Mouse (Mus musculus) layer of hippocampus, postnatal 25 days (tissue): ENCODE data around the gene Alkbh7. TPM values are rescaled to one million over a fixed set of nuclear protein-coding genes. Genes with fewer than 3 reads are reported as not detected.

Source experiments
- DNase-seq, 2 experiments: peaks; one replicate each; pipeline ENCODE4 v3.0.0; 2022; ENCODE audit warnings: mixed read lengths in 2 of 2, low spot score in 1 of 2; ENCODE audit errors: extremely low spot score in 1 of 2
- total RNA-seq, 2 experiments: library from RNA; stranded (reverse); gene quantifications; 2 replicates each; pipeline ENCODE4 v1.2.3; 2021

Alkbh7 gene
- 10 to 100 TPM; 22.8 to 24.1 TPM for total RNA-seq

DNA sequence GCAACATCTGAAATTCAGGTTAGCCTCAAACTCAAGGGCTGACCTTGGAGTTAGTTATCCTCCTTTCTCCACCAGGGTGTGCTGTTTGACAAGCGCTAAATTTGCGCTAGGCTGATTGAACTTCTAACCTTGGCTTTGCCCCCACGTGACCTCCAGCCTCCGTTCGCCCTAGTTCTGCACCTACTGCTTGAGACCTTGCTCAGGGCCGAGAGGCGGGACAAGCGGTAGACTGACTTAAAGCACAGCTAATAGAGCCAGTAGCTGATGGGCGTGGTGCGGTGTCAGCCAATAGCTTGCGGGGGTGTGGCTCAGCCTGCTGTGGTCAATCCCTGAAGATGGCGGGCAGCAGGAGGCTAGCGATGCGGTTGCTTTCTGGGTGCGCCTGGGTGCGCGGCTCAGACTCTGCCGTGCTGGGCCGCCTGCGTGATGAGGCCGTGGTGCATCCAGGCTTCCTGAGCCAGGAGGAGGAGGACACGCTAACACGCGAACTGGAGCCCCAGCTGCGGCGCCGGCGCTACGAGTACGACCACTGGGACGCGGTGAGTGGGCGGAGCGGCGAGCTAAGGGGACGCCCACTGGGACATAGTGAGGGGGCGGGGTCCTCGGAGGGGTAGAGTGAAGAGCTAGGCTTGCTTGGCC is at the start of gene Alkbh7:
Gene Alkbh7 (plus strand): TSS at position 311 of the 639 bp plus-strand sequence.
- DNase-seq, result peak; percentile 74 to 82

- peak in 1 of 2 experiments; percentile 60 for DNase-seq
Measured at GRCm38 (mm10) chr17:56950915-56951314, 46.2 kb upstream of the Alkbh7 start.

DNA sequence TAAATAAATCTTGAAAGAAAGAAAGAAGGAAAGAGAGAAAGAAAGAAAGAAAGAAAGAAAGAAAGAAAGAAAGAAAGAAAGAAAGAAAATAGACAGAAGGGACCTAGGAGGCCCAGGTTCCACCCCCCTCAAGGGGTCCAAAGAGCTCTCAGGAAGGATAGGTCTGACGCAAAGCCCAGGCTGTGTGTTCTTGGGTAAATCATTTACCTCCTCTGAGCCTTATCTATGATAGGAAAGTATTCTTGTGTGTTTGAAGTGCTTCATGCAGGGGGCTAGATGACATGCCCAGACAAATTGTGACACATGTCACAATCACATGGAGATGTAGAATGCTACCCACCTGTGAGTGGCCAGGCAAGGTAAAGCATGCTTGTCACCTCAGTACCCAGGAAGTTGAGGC is 44.5 kb upstream of the Alkbh7 start:
- no peak for DNase-seq

GRCm38 (mm10) chr17:56954871-56955270 is 42.3 kb upstream of the Alkbh7 start:
- DNase-seq, result no peak

DNA sequence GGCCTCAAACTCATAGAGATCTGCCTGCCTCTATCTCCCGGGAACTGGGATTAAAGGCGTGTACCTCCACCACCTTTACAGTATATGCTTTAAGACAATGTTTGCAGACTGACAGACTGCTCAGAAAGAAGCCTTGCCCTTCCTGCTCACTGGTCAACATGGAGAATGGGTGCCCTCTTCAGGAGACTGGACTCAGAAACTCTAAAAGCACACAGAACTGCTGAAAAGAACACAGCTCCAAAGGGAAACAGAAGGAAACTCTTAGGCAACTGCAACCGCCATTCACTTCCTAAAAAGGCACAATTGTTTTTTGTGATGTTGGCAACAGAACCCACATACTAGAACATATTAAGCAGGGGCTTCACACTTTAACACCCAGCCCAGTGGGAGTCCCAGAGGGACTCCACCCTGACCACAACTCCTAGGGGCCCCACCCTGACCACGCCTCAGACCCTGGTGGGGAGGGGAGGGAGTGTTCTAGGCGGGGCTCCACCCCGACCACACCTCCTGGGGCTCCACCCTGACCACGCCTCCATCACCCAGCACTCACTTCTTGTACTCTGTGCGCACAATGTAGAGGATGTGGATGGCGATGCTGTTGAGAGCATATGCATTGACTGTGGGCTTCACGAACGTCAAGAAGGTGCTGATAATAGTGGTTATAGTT is 39.2 kb upstream of the Alkbh7 start:
- no peak for DNase-seq

DNA sequence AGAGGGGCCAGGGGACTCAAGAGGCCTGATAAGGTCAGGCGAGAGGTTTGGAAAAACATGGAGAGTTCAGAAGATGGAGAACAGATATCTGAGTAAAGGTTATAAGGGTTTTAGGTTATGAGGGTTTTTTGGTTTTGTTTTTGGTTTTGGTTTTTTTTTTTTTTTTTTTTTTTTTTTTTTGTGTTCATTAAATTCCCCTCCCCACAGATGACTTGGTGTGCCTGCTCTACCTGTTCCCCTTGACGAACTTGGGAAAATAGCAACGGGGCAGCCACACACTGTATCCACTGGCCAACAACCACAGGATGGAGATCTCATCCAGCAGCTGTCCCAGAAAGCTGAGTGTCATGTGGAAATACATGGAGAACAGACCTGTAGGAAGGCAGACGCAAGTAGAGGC is 38.5 kb upstream of the Alkbh7 start:
- no peak for DNase-seq

DNA sequence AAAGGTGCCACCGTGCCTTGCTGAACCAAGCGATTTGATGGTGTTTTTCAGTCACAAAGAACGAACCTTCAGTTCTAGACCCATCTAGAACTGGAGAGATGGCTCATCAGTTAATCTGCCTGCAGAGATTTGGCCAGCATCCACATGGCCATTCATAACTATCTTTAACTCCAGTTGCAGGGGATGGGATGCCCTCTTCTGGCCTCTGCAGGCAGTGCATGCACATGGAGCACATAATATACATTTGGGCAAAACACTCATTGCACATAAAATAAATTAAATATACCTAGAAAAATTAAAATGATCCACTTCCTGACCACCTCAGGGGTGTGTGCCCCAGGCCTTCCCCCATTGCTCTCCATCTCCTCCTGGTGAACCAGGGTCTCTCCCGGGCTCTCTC is 35.3 kb upstream of the Alkbh7 start:
- no peak for DNase-seq

GRCm38 (mm10) chr17:56962642-56963405 is 34.3 kb upstream of the Alkbh7 start:
- no peak for DNase-seq

DNA sequence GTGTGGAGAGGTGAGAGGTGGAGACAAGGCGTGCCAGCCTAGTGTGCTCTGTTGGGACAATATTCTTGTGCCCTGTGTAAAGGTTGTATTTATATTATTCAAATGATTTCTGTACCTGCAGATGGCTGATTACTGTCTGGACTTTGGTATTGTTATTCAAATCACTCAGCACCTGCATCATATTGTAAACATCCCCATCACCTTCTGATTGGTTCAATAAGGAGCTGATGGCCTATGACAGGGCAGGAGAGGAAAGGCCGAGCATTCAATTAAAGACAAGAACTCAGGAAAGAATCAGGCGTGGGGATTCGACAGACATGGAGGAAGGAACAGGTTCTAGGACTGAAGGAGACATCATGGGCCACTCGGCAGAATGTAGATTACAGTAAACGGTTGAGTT is 33.5 kb upstream of the Alkbh7 start:
- no peak for DNase-seq

GRCm38 (mm10) chr17:56969321-56969720 is 27.8 kb upstream of the Alkbh7 start:
- no peak for DNase-seq

DNA sequence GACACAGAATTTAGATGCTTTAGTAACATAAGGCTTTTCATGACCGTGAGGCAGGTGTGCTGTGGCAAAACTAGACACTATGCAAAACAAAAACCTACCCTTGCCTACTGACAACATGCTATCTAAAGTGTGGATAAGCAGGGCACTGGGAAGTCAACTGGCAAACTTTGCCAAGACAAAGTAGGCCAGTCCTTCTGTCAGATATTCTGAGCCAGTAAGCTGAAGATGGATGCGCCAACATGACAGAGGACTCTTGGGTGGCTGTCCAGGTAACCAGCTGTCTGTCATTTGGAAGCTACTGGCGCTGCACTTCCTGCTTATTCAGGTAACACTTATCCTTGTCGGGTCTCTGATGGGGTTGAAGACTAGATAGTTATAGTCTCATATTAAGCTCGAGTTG is 27.1 kb upstream of the Alkbh7 start:
- no peak for DNase-seq

GRCm38 (mm10) chr17:56973956-56974707 is 23.0 kb upstream of the Alkbh7 start:
- no peak for DNase-seq

DNA sequence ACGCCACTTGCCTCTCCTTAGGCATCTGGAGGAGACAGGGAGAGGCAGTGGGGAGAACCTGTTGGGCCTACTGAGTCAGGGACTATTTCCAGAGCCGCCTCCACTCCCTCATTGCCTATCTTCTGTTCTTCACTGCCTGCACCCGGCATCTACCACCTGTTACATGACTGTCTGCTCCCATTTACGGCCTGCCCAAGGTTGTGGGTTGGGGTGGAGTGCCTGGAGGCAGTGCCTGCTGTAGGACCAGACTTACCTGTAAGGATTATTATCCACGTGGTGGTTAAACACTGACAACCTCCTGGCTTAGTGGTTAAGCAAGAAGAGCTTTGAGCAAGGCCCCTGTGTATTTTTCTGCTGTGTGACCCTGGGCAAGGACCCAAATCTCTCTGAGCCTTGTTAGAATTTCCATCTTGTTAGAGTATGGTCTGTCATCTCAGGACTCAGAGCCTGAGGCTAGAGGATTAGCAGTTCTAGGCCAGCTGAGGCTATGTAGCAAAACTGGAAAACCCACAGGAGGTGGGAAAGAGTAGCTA is 22.4 kb upstream of the Alkbh7 start:
- no peak for DNase-seq

DNA sequence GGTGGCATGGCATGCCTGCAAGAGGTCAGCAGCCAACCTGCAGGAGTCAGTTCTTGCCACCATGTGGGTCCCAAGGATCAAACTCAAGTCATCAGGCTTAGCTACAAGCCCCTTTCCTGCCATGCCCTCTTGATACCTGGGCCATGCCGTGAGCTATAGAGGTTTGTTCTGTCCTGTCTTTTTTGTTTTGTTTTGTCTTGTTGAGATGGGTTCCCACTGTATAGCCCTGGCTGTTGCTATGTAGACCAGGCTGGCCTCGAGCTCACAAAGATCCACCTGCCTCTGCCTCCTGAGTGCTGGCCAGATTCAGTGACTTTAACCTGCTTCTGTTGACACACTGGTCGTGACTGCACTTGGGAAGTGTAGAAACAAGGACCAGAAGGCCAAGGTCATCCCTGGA is 21.7 kb upstream of the Alkbh7 start:
- DNase-seq, result no peak

GRCm38 (mm10) chr17:56976531-56977390 is 20.4 kb upstream of the Alkbh7 start:
- no peak for DNase-seq

- DNase-seq, result no peak
Measured at GRCm38 (mm10) chr17:56979524-56979923, 17.6 kb upstream of the Alkbh7 start.

- DNase-seq, result no peak
Measured at GRCm38 (mm10) chr17:56981049-56981448, 16.1 kb upstream of the Alkbh7 start.

- no peak for DNase-seq
Measured at GRCm38 (mm10) chr17:56982013-56982412, 15.1 kb upstream of the Alkbh7 start, which contains the start of gene Acer1. Gene Acer1 (minus strand): TSS chr17:56982126.

- no peak for DNase-seq
Measured at GRCm38 (mm10) chr17:56984886-56985285, 12.3 kb upstream of the Alkbh7 start.

DNA sequence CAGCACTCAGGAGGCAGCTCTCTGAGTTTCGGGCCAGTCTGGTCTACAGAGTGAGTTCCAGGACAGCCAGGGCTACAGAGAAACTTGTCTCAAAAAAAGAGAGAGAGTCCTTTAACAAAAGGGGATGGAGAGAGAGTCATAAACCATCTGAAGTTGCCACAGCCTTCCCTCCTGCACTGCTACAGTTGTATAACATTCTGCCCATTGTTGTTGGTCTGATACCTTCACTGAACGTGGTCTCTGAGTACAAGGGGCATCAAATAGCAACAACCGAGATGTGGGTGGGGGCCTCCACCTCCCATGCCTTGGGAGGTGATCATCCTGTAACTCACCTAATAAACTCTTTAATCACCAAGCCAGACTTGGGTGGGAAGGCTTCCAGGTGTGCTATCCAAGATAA is 11.5 kb upstream of the Alkbh7 start:
- no peak for DNase-seq
